Mouse (Mus musculus) bone marrow macrophage, adult 2 months (primary cell): ENCODE measurements around the gene Tmem91. TPM values are rescaled to one million over a fixed set of nuclear protein-coding genes. Genes with fewer than 3 reads are reported as not detected.

Source experiments
- H3K27ac ChIP-seq: 2 replicates; pipeline ENCODE4 v1.5.1; 2012; ENCODE audit warnings: low read depth, low read length; ENCODE audit not compliant: insufficient read depth
- H3K4me1 ChIP-seq: 2 replicates; pipeline ENCODE4 v1.6.1; 2012; ENCODE audit warnings: low read length; ENCODE audit not compliant: control insufficient read depth, insufficient read depth
- H3K4me3 ChIP-seq: 2 replicates; pipeline ENCODE4 v1.5.1; 2012; ENCODE audit warnings: mild to moderate bottlenecking, low read length, moderate library complexity; ENCODE audit not compliant: insufficient read depth
- CTCF ChIP-seq: IDR thresholded peaks from 2 replicates; pipeline ENCODE4 v1.5.1; 2012; ENCODE audit warnings: low read depth, mild to moderate bottlenecking, low read length, moderate library complexity
- POLR2A ChIP-seq: IDR thresholded peaks from 2 replicates; pipeline ENCODE4 v1.6.1; 2012; ENCODE audit warnings: mild to moderate bottlenecking, low read depth, low read length, borderline replicate concordance
- polyA plus RNA-seq: library from polyadenylated mRNA; stranded (reverse); fragments of >200 nt; gene quantifications from 2 replicates; pipeline ENCODE4 v1.2.4, GENCODE M21; 2012; ENCODE audit not compliant: missing spikeins, insufficient read depth, insufficient read length

Tmem91 gene
- polyA plus RNA-seq, 1 experiment, result 0.87 TPM

DNA sequence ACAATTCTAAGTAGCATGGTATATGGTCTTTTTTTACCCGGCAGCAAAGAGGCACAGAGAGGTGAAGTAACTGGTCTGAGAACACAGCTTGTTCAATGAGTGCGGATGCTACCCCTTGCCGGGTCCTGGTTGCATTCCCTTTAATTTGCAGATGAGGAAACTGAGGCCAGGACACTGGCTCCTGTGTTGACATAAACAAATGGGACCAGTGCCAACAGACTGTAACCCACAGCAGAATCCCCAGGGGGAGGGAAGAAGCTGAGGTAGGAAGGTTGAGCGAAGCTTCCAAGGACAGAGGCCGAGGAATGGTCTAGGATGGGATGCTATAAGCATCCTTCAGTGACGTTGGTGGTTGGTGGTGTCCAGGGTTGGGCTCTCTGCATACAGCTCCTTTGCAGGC, 439 bp upstream of the Tmem91 start:
- Histone ChIP-seq H3K4me3 (no peak overlapping the region), H3K4me1 (peaks cover 6% of the 10 kb centered on the region), H3K27ac (no peak overlapping the region)
- TF ChIP-seq POLR2A (no peak), CTCF (no peak)

GRCm38 (mm10) chr7:25674297-25674696, 669 bp downstream of the Tmem91 start:
- TF ChIP-seq CTCF, result no peak
- TF ChIP-seq POLR2A, result no peak
- no peak overlapping the region for H3K27ac ChIP-seq
- peaks cover 3% of the 10 kb centered on the region for H3K4me1 ChIP-seq
- peak overlapping the region; percentile 3; the same call in 1 of the 2 replicates for H3K4me3 ChIP-seq

DNA sequence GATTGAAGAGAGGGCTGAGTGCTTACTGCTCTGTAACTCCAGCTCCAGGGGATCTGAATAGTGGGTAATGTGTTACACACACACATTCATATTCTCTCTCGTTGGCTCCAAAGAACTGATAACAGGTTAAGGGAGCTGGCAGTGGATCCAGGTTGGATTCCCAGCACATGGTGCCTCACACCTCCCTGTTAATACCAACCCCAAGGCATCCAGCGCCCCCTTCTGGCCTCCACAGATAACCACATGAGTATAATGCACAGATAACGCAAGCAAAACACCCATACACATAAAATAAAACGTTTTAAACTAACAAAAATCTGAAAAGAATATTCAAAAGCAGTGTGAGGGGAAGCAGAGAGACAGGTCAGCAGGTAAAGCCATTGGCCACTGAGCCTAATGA, 2.5 kb downstream of the Tmem91 start:
- Histone ChIP-seq H3K4me1 (no peaks in the 10 kb centered on the region), H3K4me3 (no peak overlapping the region), H3K27ac (no peak overlapping the region)
- TF ChIP-seq POLR2A (no peak), CTCF (peak; percentile 63; the same call in 1 of the 2 replicates)

- Histone ChIP-seq H3K27ac (no peak overlapping the region), H3K4me1 (no peaks in the 10 kb centered on the region), H3K4me3 (no peak overlapping the region)
- TF ChIP-seq CTCF, result no peak
- TF ChIP-seq POLR2A, result no peak
These were observed 3.3 kb downstream of the Tmem91 start for GRCm38 (mm10) chr7:25671686-25672085.

- Histone ChIP-seq H3K27ac (no peak overlapping the region), H3K4me3 (no peak overlapping the region), H3K4me1 (no peaks in the 10 kb centered on the region)
- TF ChIP-seq POLR2A, result no peak
- no peak for TF ChIP-seq CTCF
These were observed 4.9 kb downstream of the Tmem91 start for GRCm38 (mm10) chr7:25670096-25670495.

GRCm38 (mm10) chr7:25669631-25670030, 5.3 kb downstream of the Tmem91 start:
- TF ChIP-seq POLR2A (no peak), CTCF (no peak)
- no peak overlapping the region for H3K27ac ChIP-seq
- no peak overlapping the region for H3K4me3 ChIP-seq
- no peaks in the 10 kb centered on the region for H3K4me1 ChIP-seq

DNA sequence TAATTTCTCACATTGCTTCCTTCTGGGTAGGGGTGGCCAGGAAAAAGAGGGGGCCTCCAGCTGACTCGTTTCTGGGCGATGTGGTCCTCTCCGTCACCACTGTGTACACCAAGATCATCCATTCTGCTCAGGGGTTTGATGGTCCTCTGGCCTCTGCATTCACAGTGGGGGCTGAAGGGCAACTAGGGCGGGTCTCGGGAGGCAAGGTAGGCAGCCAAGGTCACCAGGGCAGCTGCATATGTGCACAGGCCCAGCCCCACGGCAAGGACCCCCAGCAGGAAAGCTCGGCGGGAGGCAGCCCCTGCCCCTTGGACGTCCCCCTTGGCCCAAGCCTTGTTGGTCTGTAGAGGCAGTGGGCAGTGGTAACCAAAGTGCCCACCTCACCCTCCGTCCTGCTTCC, 5.8 kb downstream of the Tmem91 start:
- TF ChIP-seq POLR2A, result no peak
- TF ChIP-seq CTCF, result no peak
- H3K4me1 ChIP-seq, result no peaks in the 10 kb centered on the region
- no peak overlapping the region for H3K4me3 ChIP-seq
- no peak overlapping the region for H3K27ac ChIP-seq

DNA sequence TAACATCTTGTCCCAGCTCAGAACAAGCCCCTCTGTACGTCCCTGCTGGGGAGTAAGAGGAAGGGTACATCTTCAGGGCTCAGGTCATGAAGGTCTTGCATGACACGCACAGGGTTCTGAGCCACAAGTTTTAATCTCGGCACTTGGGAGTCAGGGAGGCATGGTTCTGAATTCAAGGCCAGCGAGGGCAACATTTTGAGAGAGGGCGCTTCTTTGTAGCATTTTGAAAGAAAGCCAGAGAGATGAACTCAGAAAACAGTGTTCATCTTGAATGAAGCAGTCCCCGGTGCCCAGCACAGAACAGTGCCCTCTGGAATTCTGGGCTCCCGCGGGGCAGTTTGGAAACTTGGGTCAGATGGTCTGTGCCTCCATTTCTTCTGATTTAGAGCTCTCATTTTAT, 8.6 kb downstream of the Tmem91 start:
- TF ChIP-seq CTCF, result no peak
- TF ChIP-seq POLR2A, result no peak
- Histone ChIP-seq H3K4me3 (no peak overlapping the region), H3K4me1 (peaks cover 7% of the 10 kb centered on the region), H3K27ac (no peak overlapping the region)

DNA sequence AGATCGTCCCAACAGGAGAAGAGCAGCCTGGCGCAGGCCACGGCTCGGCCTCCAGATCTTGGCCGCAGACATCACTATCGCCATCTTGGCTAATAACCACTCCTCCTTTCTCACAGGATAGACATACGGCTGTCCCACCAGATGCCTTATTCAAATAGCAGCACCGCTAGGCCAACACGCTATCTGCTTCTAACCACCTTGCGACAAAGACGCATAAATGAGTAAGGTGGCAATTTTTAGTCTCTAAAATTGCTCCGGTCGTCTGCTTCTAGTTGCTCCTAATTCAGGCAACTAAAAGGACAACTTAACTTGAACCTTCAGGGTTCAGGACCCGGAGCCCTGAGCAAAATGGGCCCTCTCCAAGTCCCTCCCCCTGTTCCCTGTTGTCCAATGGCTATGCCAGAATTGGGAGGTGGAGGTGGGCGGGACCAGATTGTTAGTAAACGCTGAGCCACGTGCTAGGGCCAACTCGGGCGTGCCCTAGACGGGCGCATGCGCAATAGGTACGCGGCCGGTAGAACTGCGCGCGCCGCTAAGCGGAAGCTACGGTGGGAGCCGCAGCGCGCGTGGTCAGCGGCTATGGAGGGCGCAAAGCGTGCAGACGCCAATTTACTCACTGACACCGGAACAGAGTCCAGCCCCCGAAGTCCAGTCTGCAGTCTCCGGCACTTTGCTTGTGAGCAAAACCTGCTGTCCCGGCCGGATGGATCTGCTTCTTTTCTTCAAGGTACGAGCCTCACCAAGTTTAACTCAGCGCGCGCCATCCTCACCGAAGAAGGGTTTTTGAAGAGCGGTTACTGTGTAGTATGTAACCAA, 16.1 kb downstream of the Tmem91 start, which contains the start of the genes Bckdha and Exosc5:
Gene Bckdha, minus strand, starts transcription at position 325 of the 816 bp plus-strand sequence.
Gene Exosc5, plus strand, starts transcription at position 508 of the 816 bp plus-strand sequence.
- peaks cover 17% of the 10 kb centered on the region for H3K4me1 ChIP-seq

DNA sequence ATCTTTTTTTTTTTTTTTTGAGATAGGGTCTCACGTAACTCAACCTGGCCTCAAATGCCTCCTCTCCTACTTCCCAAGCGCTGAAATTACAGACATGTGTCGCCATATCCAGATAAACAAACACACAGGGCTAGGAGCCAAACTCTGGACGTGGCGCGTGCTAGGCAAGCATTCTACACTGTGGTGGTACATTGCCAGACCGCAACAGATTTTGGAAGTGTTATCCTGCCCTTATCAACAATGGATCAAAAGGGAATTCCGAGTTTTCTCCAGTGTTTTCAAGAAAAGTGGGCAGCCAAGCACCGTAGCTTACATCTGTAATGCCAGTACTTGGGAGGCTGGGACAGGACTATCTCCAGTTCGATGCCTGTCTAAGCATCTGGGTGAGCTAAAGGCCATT, 17.2 kb downstream of the Tmem91 start:
- peak overlapping the region; percentile 78 for H3K4me3 ChIP-seq
- H3K27ac ChIP-seq, result no peak overlapping the region; the same call in 1 of the 2 replicates
- H3K4me1 ChIP-seq, result peaks cover 17% of the 10 kb centered on the region
- no peak for TF ChIP-seq CTCF
- no peak for TF ChIP-seq POLR2A

More for the DNA sequence above, 16.1 kb downstream of the Tmem91 start, which contains the start of the genes Bckdha and Exosc5:
- TF ChIP-seq POLR2A (no peak), CTCF (no peak)
- peak within 1 kb of the TSS; percentile 96 for H3K4me3 ChIP-seq
- peak within 1 kb of the TSS; percentile 80 for H3K27ac ChIP-seq
